Mouse (Mus musculus): ENCODE measurements around the gene Vdr. TPM values are rescaled to one million over a fixed set of nuclear protein-coding genes. Genes with fewer than 3 reads are reported as not detected.

Vdr gene
- total RNA-seq, 2 experiments from 2014 or later = 0.12 to 0.49 TPM

Other genes starting within 250 kb of the Vdr start
- 10 to 100 TPM in 1 of 2 experiments, 1 to 10 TPM in 1; 9.4 to 10.4 TPM for gene Rpap3, start 204.8 kb downstream of the Vdr start, total RNA-seq (2021)
- gene Endou, start 179.3 kb downstream of the Vdr start, total RNA-seq (2021) = under 1 TPM; 0.49 to 0.60 TPM
- gene Rapgef3, start 142.7 kb downstream of the Vdr start, total RNA-seq (2021) = 1 to 10 TPM; 6.2 to 9.7 TPM
- 10 to 100 TPM; 39.9 to 40.3 TPM for gene Slc48a1, start 132.1 kb downstream of the Vdr start, total RNA-seq (2021)
- 10 to 100 TPM; 18.2 to 23.3 TPM for gene Hdac7, start 66.1 kb downstream of the Vdr start, total RNA-seq (2021)
- gene Tmem106c, start 53.6 kb upstream of the Vdr start, total RNA-seq (2021) = 1 to 10 TPM; 8.0 to 8.7 TPM
- 10 to 100 TPM; 21.8 to 23.5 TPM for gene Col2a1, start 94.1 kb upstream of the Vdr start, total RNA-seq (2021)
- gene Pfkm, start 182.0 kb upstream of the Vdr start, total RNA-seq (2021) = 1,000 to 10,000 TPM; 1,399 to 1,520 TPM
- 1 to 10 TPM; 6.8 to 7.0 TPM for gene Senp1, start 183.1 kb upstream of the Vdr start, total RNA-seq (2021)